Mouse (Mus musculus) erythroblast, embryonic 14.5 days (primary cell): ENCODE measurements around the gene Rd3l. TPM values are rescaled to one million over a fixed set of nuclear protein-coding genes. Genes with fewer than 3 reads are reported as not detected.

Source experiments
- H3K27me3 ChIP-seq: 2 replicates; pipeline ENCODE4 v1.6.1; 2012; ENCODE audit warnings: inconsistent platforms; ENCODE audit not compliant: control insufficient read depth
- H3K36me3 ChIP-seq: 2 replicates; pipeline ENCODE4 v1.6.1; 2012; ENCODE audit warnings: mild to moderate bottlenecking, inconsistent platforms; ENCODE audit not compliant: control insufficient read depth
- H3K4me1 ChIP-seq: 2 replicates; pipeline ENCODE4 v1.6.1; 2012; ENCODE audit warnings: inconsistent platforms; ENCODE audit not compliant: control insufficient read depth
- H3K4me3 ChIP-seq: replicated peaks from 2 replicates; pipeline ENCODE3; 2012; ENCODE audit warnings: moderate library complexity, mild to moderate bottlenecking, inconsistent platforms
- H3K9me3 ChIP-seq: 2 replicates; pipeline ENCODE4 v1.6.1; 2012; ENCODE audit warnings: low read length, inconsistent platforms, mixed read lengths; ENCODE audit not compliant: control insufficient read depth
- GATA1 ChIP-seq: IDR thresholded peaks from 2 replicates; pipeline ENCODE4 v1.6.1; 2012; ENCODE audit warnings: low read length, inconsistent platforms, mixed read lengths
- TAL1 ChIP-seq: IDR thresholded peaks from 3 replicates; pipeline ENCODE4 v1.6.1; 2012; ENCODE audit warnings: low read length, inconsistent platforms, mixed read lengths
- polyA plus RNA-seq: library from polyadenylated mRNA; stranded (reverse); fragments of >175 nt; gene quantifications from 2 replicates; pipeline ENCODE4 v1.2.3, GENCODE M21; 2012

The Rd3l gene
- not detected in 2 replicates for polyA plus RNA-seq

GRCm38 (mm10) chr12:111980887-111981367 lies at the start of gene Rd3l:
TSS of gene Rd3l (minus strand) at chr12:111981317.
- no peaks in the 10 kb centered on the region for H3K9me3 ChIP-seq
- TF ChIP-seq GATA1 (no peak), TAL1 (no peak)
- no peaks in the 10 kb centered on the region for H3K4me1 ChIP-seq
- H3K27me3 ChIP-seq = peaks cover 7% of the 10 kb centered on the region
- no peaks in the 10 kb centered on the region for H3K36me3 ChIP-seq
- H3K4me3 ChIP-seq = no peak within 1 kb of the TSS

- Histone ChIP-seq H3K9me3 (peaks cover 7% of the 10 kb centered on the region; the same call in 1 of the 2 replicates), H3K36me3 (no peaks in the 10 kb centered on the region), H3K27me3 (no peaks in the 10 kb centered on the region), H3K4me3 (no peak overlapping the region), H3K4me1 (no peaks in the 10 kb centered on the region)
- TF ChIP-seq GATA1 = no peak
Observed at GRCm38 (mm10) chr12:112027408-112027807, 46.3 kb upstream of the Rd3l start.

- Histone ChIP-seq H3K27me3 (no peaks in the 10 kb centered on the region), H3K4me1 (no peaks in the 10 kb centered on the region), H3K9me3 (peaks cover 13% of the 10 kb centered on the region), H3K36me3 (no peaks in the 10 kb centered on the region), H3K4me3 (no peak overlapping the region)
- no peak for TF ChIP-seq TAL1
- no peak for TF ChIP-seq GATA1
Observed at GRCm38 (mm10) chr12:112025907-112026645, 45.0 kb upstream of the Rd3l start.

GRCm38 (mm10) chr12:112025457-112025856 lies 44.3 kb upstream of the Rd3l start:
- no peaks in the 10 kb centered on the region for H3K36me3 ChIP-seq
- H3K27me3 ChIP-seq = no peaks in the 10 kb centered on the region
- H3K9me3 ChIP-seq = peaks cover 14% of the 10 kb centered on the region
- H3K4me1 ChIP-seq = no peaks in the 10 kb centered on the region
- H3K4me3 ChIP-seq = no peak overlapping the region
- TF ChIP-seq GATA1 (no peak), TAL1 (no peak)

- H3K36me3 ChIP-seq = no peaks in the 10 kb centered on the region
- H3K4me1 ChIP-seq = no peaks in the 10 kb centered on the region
- no peak for TF ChIP-seq GATA1
- no peak for TF ChIP-seq TAL1
- H3K9me3 ChIP-seq = peaks cover 18% of the 10 kb centered on the region
- no peaks in the 10 kb centered on the region for H3K27me3 ChIP-seq
- H3K4me3 ChIP-seq = no peak overlapping the region
Observed at GRCm38 (mm10) chr12:112024581-112025310, 43.6 kb upstream of the Rd3l start.

- Histone ChIP-seq H3K9me3 (peaks cover 18% of the 10 kb centered on the region), H3K36me3 (no peaks in the 10 kb centered on the region), H3K4me1 (no peaks in the 10 kb centered on the region), H3K4me3 (no peak overlapping the region), H3K27me3 (no peaks in the 10 kb centered on the region)
- TF ChIP-seq GATA1 (no peak), TAL1 (no peak)
Observed at GRCm38 (mm10) chr12:112023306-112023705, 42.2 kb upstream of the Rd3l start.

GRCm38 (mm10) chr12:112016346-112016745 lies 35.2 kb upstream of the Rd3l start:
- Histone ChIP-seq H3K27me3 (no peaks in the 10 kb centered on the region), H3K4me1 (no peaks in the 10 kb centered on the region), H3K4me3 (no peak overlapping the region), H3K36me3 (no peaks in the 10 kb centered on the region), H3K9me3 (peaks cover 10% of the 10 kb centered on the region; the same call in 1 of the 2 replicates)
- no peak for TF ChIP-seq TAL1
- no peak for TF ChIP-seq GATA1

GRCm38 (mm10) chr12:112013271-112013801 lies 32.2 kb upstream of the Rd3l start:
- H3K27me3 ChIP-seq = no peaks in the 10 kb centered on the region
- no peaks in the 10 kb centered on the region; the same call in 1 of the 2 replicates for H3K4me1 ChIP-seq
- no peak for TF ChIP-seq GATA1
- TF ChIP-seq TAL1 = no peak
- H3K36me3 ChIP-seq = no peaks in the 10 kb centered on the region
- H3K4me3 ChIP-seq = no peak overlapping the region
- peaks cover 2% of the 10 kb centered on the region; the same call in 1 of the 2 replicates for H3K9me3 ChIP-seq

GRCm38 (mm10) chr12:112012511-112013270 lies 31.6 kb upstream of the Rd3l start:
- no peaks in the 10 kb centered on the region; the same call in 1 of the 2 replicates for H3K4me1 ChIP-seq
- H3K27me3 ChIP-seq = no peaks in the 10 kb centered on the region
- no peak for TF ChIP-seq GATA1
- TF ChIP-seq TAL1 = no peak
- peaks cover 2% of the 10 kb centered on the region; the same call in 1 of the 2 replicates for H3K9me3 ChIP-seq
- no peak overlapping the region for H3K4me3 ChIP-seq
- H3K36me3 ChIP-seq = no peaks in the 10 kb centered on the region
